Mouse (Mus musculus): ENCODE results near the gene Doc2a. TPM values are rescaled to one million over a fixed set of nuclear protein-coding genes. Genes with fewer than 3 reads are reported as not detected.
A peak's percentile ranks its signal among the peaks of the same experiment; 100 is the strongest.

Gene Doc2a
- polyA plus RNA-seq, 1 experiment from 2014 or later, result 1.5 TPM

DNA sequence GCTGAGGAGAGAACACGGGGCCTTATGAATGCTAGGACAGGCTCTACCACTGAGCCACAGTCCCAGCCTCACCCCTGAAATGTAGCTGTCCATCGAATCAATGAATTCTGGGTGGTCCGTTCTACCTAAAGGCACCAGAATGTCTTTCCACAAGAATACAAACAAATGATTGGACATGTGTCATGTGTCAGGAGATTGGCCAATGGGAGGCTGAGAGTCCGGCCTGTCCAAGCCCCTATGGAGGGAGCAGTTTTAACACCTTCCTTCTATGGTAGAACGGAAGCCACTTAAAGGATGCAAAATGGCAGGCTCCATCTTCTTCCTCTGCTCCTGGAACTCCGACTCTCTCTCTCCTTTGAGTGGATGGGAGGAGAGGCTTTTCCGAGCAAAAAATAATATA lies 29.6 kb upstream of the Doc2a start:
- Histone ChIP-seq H3K4me1 (ENCODE audit: control insufficient read depth, insufficient read depth, low read length) (no peaks in the 10 kb centered on the region), H3K27me3 (ENCODE audit: control insufficient read depth, insufficient read depth, low read length) (peaks cover 3% of the 10 kb centered on the region; the same call in 1 of the 2 replicates), H3K4me3 (ENCODE audit: low read depth, low read length) (no peak overlapping the region), H3K9ac (replicated peaks; ENCODE audit: low read length) (no peak overlapping the region), H3K36me3 (replicated peaks; ENCODE audit: control insufficient read depth, insufficient read depth, low read depth, low read length) (no peaks in the 10 kb centered on the region), H3K27ac (replicated peaks; ENCODE audit: low read depth, low read length) (no peak overlapping the region), H3K4me2 (ENCODE audit: low read depth, low read length) (no peak overlapping the region), H3K9me3 (replicated peaks; ENCODE audit: control insufficient read depth, low read length) (no peaks in the 10 kb centered on the region)
- ATAC-seq (replicated peaks; ENCODE audit: insufficient number of reproducible peaks, low FRiP score, low TSS enrichment, low read depth) (no peak), DNase-seq (ENCODE audit: low spot score) (no peak)
- WGBS, result 82% methylated on average over 7 of the region's 7 CpGs

DNA sequence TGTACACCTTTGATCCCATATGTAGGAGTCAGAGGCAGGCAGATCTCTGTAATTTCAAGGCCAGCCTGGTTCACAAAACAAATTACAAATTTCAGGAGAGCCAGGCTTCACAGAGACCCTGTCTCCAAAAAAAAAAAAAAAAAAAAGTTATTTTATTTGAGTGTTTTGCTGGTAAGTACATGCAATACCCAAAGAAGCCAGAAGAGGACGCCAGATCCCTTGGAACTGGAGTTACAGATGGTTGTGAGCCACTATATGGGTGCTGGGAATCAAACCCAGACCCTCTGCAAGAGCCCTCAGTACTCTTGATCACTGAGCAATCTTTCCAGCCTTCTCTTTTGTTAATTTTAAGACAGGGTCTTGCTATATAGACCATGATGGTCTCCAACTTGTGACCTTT lies 28.4 kb upstream of the Doc2a start:
- no peak overlapping the region for H3K27ac ChIP-seq (replicated peaks; ENCODE audit: low read depth, low read length)
- H3K4me1 ChIP-seq (ENCODE audit: control insufficient read depth, insufficient read depth, low read length), result peaks cover 3% of the 10 kb centered on the region; the same call in 1 of the 2 replicates
- WGBS, result 45% methylated on average over 1 of the region's 1 CpGs
- H3K4me2 ChIP-seq (ENCODE audit: low read depth, low read length), result no peak overlapping the region
- H3K9ac ChIP-seq (replicated peaks; ENCODE audit: low read length), result no peak overlapping the region
- no peaks in the 10 kb centered on the region for H3K36me3 ChIP-seq (replicated peaks; ENCODE audit: control insufficient read depth, insufficient read depth, low read depth, low read length)
- H3K4me3 ChIP-seq (ENCODE audit: low read depth, low read length), result no peak overlapping the region
- peaks cover 12% of the 10 kb centered on the region for H3K27me3 ChIP-seq (ENCODE audit: control insufficient read depth, insufficient read depth, low read length)
- H3K9me3 ChIP-seq (replicated peaks; ENCODE audit: control insufficient read depth, low read length), result no peaks in the 10 kb centered on the region
- DNase-seq (ENCODE audit: low spot score) (no peak), ATAC-seq (replicated peaks; ENCODE audit: insufficient number of reproducible peaks, low FRiP score, low TSS enrichment, low read depth) (no peak)

DNA sequence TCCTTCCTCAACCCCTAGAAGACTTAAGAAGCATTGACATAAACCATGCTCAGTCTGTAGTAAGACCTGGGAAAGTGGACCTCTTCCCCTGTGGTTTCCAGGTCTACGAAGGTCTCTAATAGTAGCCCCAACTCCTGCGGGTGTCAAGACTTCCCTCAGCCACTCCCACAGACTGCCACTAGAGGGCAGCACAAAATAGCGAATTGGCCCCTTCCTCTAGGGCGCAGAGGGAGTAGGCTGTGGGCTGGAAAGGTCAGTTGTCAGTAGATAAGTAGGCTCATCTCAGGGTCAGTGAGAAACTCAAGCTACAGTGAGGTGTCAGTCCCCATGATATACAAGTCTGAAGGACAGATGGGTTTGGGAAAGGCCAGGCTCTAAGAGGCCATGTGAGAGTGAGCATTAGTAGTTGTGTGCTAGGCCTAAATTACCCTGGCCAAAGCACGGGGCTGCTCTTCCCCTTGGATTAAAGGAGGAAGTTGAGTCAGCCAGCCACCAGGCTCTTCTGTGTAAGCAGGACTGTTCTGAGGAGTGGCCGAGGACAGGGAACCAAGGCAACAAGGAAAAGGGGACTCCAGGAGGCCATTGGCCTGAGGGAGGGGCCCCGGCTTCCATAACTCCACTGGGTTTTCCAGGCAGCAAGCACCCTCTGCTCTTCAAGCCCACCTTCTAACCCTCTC lies 25.2 kb upstream of the Doc2a start:
- no peak overlapping the region for H3K27ac ChIP-seq (replicated peaks; ENCODE audit: low read depth, low read length)
- DNase-seq (ENCODE audit: low spot score) (peak; percentile 89), ATAC-seq (replicated peaks; ENCODE audit: insufficient number of reproducible peaks, low FRiP score, low TSS enrichment, low read depth) (peak; percentile 67; the same call in 1 of the 2 replicates)

DNA sequence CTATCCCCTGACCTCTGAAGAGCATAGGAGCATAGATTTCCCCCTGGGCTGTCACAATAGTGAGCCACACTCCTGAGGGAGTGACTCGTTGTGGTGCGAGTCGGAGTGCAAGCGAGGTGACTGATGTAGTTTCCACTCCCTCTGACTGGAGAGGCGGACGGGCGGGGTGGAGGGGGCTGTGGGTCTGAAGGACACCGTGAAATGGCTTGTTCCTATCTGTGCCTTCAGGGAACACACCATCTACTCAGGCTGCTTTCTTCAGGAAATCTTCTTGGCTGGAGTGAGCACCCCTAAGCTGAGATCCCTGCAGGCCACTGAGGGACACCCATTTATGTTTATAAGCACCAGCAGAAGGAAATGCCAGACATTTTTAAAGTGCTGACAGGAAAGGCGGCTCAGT lies 24.5 kb upstream of the Doc2a start:
- Histone ChIP-seq H3K4me2 (ENCODE audit: low read depth, low read length) (peak overlapping the region; percentile 68; the same call in 1 of the 2 replicates), H3K4me1 (ENCODE audit: control insufficient read depth, insufficient read depth, low read length) (peaks cover 3% of the 10 kb centered on the region; the same call in 1 of the 2 replicates), H3K4me3 (ENCODE audit: low read depth, low read length) (peak overlapping the region; percentile 33; the same call in 1 of the 2 replicates), H3K27ac (replicated peaks; ENCODE audit: low read depth, low read length) (no peak overlapping the region), H3K27me3 (ENCODE audit: control insufficient read depth, insufficient read depth, low read length) (peaks cover 17% of the 10 kb centered on the region), H3K9ac (replicated peaks; ENCODE audit: low read length) (no peak overlapping the region; the same call in 1 of the 2 replicates), H3K9me3 (replicated peaks; ENCODE audit: control insufficient read depth, low read length) (no peaks in the 10 kb centered on the region), H3K36me3 (replicated peaks; ENCODE audit: control insufficient read depth, insufficient read depth, low read depth, low read length) (no peaks in the 10 kb centered on the region)
- WGBS, result 8% methylated on average over 9 of the region's 9 CpGs
- no peak for DNase-seq (ENCODE audit: low spot score)
- no peak for ATAC-seq (replicated peaks; ENCODE audit: insufficient number of reproducible peaks, low FRiP score, low TSS enrichment, low read depth)

More for the DNA sequence above, 25.2 kb upstream of the Doc2a start:
- Histone ChIP-seq H3K9ac (replicated peaks; ENCODE audit: low read length) (no peak overlapping the region), H3K4me3 (ENCODE audit: low read depth, low read length) (no peak overlapping the region), H3K36me3 (replicated peaks; ENCODE audit: control insufficient read depth, insufficient read depth, low read depth, low read length) (no peaks in the 10 kb centered on the region), H3K9me3 (replicated peaks; ENCODE audit: control insufficient read depth, low read length) (no peaks in the 10 kb centered on the region), H3K27me3 (ENCODE audit: control insufficient read depth, insufficient read depth, low read length) (peaks cover 17% of the 10 kb centered on the region), H3K4me2 (ENCODE audit: low read depth, low read length) (no peak overlapping the region), H3K4me1 (ENCODE audit: control insufficient read depth, insufficient read depth, low read length) (peaks cover 3% of the 10 kb centered on the region; the same call in 1 of the 2 replicates)
- WGBS, result 18% methylated on average over 7 of the region's 7 CpGs

DNA sequence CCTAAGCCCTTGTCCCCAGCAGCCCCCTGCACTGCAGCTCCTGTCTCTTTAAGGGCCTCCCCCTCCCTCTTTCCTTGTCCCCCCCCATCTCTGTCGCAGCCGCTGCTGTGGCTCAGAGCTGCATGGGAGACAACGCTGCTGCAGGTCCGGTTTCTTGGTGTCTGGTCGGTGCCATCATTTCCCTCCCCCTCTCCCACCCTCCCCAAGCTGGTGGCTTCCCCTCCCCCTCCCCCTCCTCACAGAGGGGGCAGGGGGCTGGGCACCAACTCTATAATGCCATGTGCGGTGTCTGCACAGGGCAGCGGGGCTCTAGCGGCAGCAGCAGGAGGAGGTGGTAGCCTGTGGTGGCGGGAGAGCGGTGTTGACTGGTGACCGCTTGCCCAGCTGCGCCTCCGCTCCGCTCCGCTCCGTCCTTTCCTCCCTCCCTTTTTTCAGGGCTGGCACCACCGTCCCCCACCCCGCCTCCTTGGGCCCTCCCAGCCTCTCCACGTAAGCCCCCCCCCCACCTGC lies 24.0 kb upstream of the Doc2a start:
- 0% methylated on average over 16 of the region's 19 CpGs for WGBS
- H3K27ac ChIP-seq (replicated peaks; ENCODE audit: low read depth, low read length), result no peak overlapping the region

DNA sequence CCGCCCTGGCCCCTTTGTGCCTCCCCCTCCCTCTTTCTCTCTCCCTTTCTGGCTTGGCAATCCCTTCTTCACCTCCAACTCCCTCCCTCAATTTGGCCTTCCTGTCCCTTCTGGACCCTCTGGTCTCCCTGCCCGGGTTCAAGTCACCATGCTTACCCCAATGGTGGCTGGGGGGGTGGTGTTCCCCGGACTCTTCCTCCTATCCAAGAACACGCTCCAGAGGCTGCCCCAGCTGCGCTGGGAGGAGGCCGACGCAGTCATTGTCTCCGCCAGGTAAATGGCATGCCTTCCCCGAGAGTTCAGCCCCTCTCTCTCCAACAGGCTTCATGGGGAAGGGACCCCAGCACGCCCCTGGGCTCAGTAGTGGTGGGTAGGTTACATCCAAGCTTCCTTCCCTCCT lies 23.3 kb upstream of the Doc2a start:
- Histone ChIP-seq H3K4me3 (ENCODE audit: low read depth, low read length) (no peak overlapping the region; the same call in 1 of the 2 replicates), H3K27ac (replicated peaks; ENCODE audit: low read depth, low read length) (no peak overlapping the region), H3K9ac (replicated peaks; ENCODE audit: low read length) (no peak overlapping the region), H3K36me3 (replicated peaks; ENCODE audit: control insufficient read depth, insufficient read depth, low read depth, low read length) (no peaks in the 10 kb centered on the region), H3K27me3 (ENCODE audit: control insufficient read depth, insufficient read depth, low read length) (peaks cover 17% of the 10 kb centered on the region), H3K4me1 (ENCODE audit: control insufficient read depth, insufficient read depth, low read length) (peaks cover 3% of the 10 kb centered on the region; the same call in 1 of the 2 replicates), H3K9me3 (replicated peaks; ENCODE audit: control insufficient read depth, low read length) (no peaks in the 10 kb centered on the region), H3K4me2 (ENCODE audit: low read depth, low read length) (no peak overlapping the region)
- ATAC-seq (replicated peaks; ENCODE audit: insufficient number of reproducible peaks, low FRiP score, low TSS enrichment, low read depth), result no peak
- no peak for DNase-seq (ENCODE audit: low spot score)
- 14% methylated on average over 10 of the region's 10 CpGs for WGBS

More for the DNA sequence above, 24.0 kb upstream of the Doc2a start:
- peak overlapping the region; percentile 33 for H3K4me3 ChIP-seq (ENCODE audit: low read depth, low read length)
- H3K9ac ChIP-seq (replicated peaks; ENCODE audit: low read length), result peak overlapping the region; percentile 53
- H3K4me2 ChIP-seq (ENCODE audit: low read depth, low read length), result peak overlapping the region; percentile 68
- DNase-seq (ENCODE audit: low spot score) (peak; percentile 20), ATAC-seq (replicated peaks; ENCODE audit: insufficient number of reproducible peaks, low FRiP score, low TSS enrichment, low read depth) (no peak)
- peaks cover 3% of the 10 kb centered on the region; the same call in 1 of the 2 replicates for H3K4me1 ChIP-seq (ENCODE audit: control insufficient read depth, insufficient read depth, low read length)
- no peaks in the 10 kb centered on the region for H3K9me3 ChIP-seq (replicated peaks; ENCODE audit: control insufficient read depth, low read length)
- peaks cover 17% of the 10 kb centered on the region for H3K27me3 ChIP-seq (ENCODE audit: control insufficient read depth, insufficient read depth, low read length)
- H3K36me3 ChIP-seq (replicated peaks; ENCODE audit: control insufficient read depth, insufficient read depth, low read depth, low read length), result no peaks in the 10 kb centered on the region

DNA sequence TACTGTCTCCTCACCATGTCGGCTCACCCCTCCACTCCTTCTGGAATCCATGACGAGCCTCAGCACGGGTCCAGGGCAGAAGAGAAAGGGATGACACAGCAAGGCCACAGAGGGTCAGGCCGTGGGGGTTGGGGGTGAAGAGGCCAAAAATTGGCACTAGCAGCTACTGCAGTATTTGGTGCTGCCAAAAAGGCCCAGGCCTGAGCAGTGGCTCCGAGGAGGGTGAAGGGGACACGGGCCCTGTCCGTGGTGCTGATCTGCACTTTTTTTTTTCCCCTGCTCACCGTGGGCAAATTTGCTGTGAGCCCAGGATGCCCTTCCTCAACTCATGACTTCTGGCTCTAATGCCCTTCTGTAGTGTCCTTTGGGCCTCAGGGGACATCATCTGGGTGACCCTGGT lies 21.8 kb upstream of the Doc2a start:
- H3K36me3 ChIP-seq (replicated peaks; ENCODE audit: control insufficient read depth, insufficient read depth, low read depth, low read length), result no peaks in the 10 kb centered on the region
- no peak overlapping the region for H3K27ac ChIP-seq (replicated peaks; ENCODE audit: low read depth, low read length)
- peaks cover 3% of the 10 kb centered on the region; the same call in 1 of the 2 replicates for H3K4me1 ChIP-seq (ENCODE audit: control insufficient read depth, insufficient read depth, low read length)
- ATAC-seq (replicated peaks; ENCODE audit: insufficient number of reproducible peaks, low FRiP score, low TSS enrichment, low read depth) (no peak), DNase-seq (ENCODE audit: low spot score) (peak; percentile 66)
- peaks cover 17% of the 10 kb centered on the region for H3K27me3 ChIP-seq (ENCODE audit: control insufficient read depth, insufficient read depth, low read length)
- H3K4me3 ChIP-seq (ENCODE audit: low read depth, low read length), result no peak overlapping the region
- no peaks in the 10 kb centered on the region for H3K9me3 ChIP-seq (replicated peaks; ENCODE audit: control insufficient read depth, low read length)
- H3K4me2 ChIP-seq (ENCODE audit: low read depth, low read length), result no peak overlapping the region
- 22% methylated on average over 7 of the region's 8 CpGs for WGBS
- no peak overlapping the region for H3K9ac ChIP-seq (replicated peaks; ENCODE audit: low read length)

DNA sequence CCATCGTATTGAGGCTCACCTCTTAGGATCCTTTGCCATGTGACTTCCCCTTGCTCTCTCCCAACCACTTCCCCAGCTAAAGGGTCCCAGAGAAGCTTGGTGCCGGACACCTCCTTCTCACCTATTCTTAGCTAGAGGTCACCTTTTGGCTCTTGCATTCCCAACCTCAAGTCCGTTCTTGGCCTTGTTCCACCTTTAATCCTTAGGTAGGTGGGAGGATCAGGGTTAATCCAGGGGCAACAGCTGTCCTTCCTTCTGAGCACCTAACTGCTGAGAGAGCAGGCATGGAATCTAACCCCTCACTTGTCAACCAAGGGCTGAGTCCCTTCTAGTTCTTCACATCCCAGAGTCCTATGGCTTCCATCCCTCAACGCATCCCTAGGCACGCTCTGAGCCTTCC lies 21.3 kb upstream of the Doc2a start:
- 67% methylated on average over 5 of the region's 5 CpGs for WGBS
- Histone ChIP-seq H3K4me3 (ENCODE audit: low read depth, low read length) (no peak overlapping the region), H3K9me3 (replicated peaks; ENCODE audit: control insufficient read depth, low read length) (no peaks in the 10 kb centered on the region), H3K36me3 (replicated peaks; ENCODE audit: control insufficient read depth, insufficient read depth, low read depth, low read length) (no peaks in the 10 kb centered on the region), H3K9ac (replicated peaks; ENCODE audit: low read length) (no peak overlapping the region), H3K27ac (replicated peaks; ENCODE audit: low read depth, low read length) (no peak overlapping the region), H3K27me3 (ENCODE audit: control insufficient read depth, insufficient read depth, low read length) (peaks cover 17% of the 10 kb centered on the region), H3K4me1 (ENCODE audit: control insufficient read depth, insufficient read depth, low read length) (peaks cover 3% of the 10 kb centered on the region; the same call in 1 of the 2 replicates), H3K4me2 (ENCODE audit: low read depth, low read length) (no peak overlapping the region)
- DNase-seq (ENCODE audit: low spot score) (no peak), ATAC-seq (replicated peaks; ENCODE audit: insufficient number of reproducible peaks, low FRiP score, low TSS enrichment, low read depth) (no peak)
